Mouse (Mus musculus) brain, embryonic 18.5 days (tissue): ENCODE results near the gene Arhgef10l.

ENCODE experiments used
- DNase-seq: peaks from one replicate; pipeline ENCODE4 v3.0.0-alpha.2; 2012; ENCODE audit warnings: low read depth, low spot score

Gene Arhgef10l

DNA sequence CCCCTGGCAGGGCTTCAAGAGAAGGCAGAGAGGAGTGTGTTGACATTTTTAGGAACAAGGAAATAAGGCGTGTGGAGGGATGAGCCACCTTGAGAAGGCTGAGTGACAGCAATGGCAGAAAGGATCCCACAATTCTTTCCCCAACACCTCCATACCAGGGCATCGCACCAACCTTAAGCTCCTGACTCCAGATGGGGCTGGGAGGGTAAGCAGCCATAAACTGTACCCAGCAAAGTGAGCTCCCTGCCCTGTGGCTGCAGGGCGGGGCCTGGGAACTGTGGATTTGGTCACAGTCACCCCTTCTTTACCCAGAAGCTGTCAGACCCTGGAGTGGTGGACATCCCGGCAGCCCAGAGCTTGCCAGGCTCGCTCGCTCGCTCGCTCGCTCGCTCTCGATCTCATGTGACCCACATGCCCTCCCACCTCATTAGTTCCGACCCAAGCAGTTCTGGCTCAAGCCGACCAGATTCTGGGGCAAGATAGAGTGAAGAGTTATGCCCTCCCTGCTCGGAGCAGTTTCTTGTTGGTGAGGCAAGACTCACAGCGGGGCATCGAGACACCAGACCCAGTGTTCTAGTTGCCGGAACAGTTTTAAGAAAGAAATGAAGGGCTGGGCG, 4.3 kb downstream of the Arhgef10l start:
- no peak for DNase-seq

DNA sequence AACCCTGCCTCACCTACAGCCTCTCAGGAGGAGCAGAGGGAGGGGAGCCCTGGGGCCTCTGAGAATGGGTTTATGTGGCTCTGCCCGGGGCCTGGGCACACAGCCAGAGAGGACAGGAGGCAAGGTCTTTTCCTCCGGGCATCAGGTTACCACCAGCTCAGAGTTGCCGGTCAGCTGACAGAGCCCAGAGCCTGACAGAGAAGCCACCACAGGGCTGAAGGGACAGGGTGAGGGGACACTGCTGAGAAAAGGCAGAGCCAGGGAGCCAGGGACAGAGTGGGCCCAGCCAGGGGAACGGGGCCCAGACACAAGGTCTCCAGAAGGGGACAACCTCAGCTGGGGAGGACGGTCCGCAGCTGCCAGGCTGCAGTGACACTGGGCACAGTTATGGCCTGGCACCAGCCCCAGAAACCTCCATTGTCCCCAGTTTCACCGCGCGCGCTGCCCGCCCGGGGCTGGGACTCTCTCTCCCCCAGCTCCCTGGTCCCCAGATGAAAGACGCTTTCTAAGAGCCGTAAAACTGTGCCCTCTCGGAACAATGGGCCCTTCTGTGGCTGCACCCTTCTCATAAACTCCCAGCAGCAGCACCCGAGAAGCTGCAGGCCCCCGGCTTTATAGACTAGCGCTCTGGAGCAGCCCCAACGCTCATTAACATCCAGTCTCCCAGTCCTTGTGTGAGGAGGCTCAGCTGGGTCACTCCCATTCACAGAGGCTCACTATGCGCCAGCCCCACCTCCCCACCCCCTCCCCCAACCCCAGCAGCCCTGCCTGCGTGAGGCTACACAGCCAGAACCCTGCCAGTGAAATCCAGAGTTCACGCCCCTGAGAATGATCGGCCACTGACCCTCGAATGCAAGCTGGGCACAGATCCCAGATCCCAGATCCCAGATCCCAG, 7.9 kb downstream of the Arhgef10l start:
- peak; percentile 72 for DNase-seq

DNA sequence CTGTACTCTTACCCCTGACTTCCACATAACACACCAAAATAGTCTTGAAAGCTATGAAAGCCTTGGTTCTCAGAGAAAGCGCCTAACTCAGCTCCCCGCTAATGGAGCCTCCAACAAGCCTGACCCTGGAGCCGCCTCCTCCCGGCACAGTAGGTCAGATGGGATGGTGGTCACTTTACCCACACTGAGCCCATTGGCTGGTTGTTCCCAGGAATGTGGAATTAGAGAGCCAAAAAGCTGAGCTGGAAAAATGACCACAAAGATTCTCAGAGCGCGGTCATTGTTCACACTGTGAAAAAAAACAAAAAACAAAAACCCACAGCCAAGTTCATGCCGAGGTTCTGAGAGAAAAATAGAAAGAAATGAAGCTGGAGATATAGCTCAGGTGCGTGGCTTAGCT, 9.3 kb downstream of the Arhgef10l start:
- no peak for DNase-seq

- no peak for DNase-seq
These were observed 11.0 kb downstream of the Arhgef10l start for GRCm38 (mm10) chr4:140654798-140655197.

DNA sequence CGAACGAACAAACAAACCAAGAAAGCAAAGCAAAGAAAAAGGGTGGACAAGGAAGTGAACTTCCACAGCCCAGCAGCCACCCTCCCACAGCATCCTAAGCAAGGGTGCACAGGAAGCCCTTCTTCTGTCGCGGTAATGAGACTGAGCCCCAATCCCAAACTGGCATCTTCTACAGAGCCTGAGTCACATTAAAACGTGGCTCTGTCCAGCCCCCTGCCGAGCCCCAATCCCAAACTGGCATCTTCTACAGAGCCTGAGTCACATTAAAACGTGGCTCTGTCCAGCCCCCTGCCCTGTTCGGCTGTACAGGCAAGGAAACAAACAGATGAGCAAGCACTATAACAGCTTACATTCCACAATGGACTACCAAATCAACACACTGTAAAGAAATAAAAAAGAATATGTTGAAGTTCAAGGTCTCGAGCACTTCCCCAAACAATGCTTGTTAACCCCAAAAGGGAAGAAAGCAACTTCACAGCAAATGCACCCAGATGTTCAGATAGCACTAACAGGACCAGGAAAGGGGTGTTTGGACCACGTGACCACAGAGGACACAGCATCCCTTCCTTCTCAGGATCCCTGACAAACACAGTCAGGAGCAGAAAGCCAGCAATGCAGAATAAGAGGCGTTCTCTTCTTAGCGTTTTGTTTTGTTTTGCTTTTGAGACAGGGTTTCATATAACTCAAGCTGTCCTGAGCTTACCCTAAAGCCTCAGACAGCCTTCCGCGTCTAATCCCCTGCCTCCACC, 11.8 kb downstream of the Arhgef10l start:
- no peak for DNase-seq

GRCm38 (mm10) chr4:140649731-140650130, 16.1 kb downstream of the Arhgef10l start:
- no peak for DNase-seq

- no peak for DNase-seq
These were observed 16.6 kb downstream of the Arhgef10l start for GRCm38 (mm10) chr4:140649207-140649591.

DNA sequence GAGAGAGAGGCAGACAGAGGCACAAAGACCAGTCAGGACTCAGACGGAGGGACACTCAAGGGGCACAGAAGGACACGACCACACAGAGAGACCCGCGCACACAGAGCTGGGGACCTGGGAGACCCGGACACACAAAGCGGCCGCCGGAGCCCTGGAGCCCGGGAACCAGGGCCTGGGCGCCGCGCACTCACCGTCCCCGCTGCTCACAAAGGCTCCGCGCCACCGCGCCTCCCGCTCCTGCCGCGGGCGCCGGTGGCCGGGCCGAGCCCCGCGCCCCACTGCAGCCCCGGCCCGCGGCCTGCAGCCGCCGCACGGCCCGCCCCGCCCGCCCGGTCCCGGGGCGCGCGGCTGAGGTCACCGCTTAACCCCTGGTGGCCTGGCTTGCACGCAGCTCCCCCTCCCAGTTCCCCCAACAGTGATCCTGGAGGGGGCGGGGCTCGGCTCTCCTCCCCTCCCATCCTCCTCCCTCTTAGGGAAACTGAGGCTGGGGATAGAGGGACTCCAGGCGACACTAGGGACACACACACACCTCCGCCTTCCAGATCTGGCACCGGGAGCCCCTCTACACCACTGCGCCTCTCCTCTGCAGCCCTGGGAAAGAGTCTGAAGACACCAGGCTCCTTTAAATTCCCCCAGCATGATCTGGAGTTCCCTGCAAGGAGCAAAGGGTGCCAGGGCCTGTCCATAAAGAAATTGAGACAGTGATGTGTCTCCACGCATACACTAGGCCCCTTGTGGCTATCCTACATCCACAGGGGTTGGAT, 17.2 kb downstream of the Arhgef10l start:
- DNase-seq, result no peak

GRCm38 (mm10) chr4:140647711-140648421, 17.9 kb downstream of the Arhgef10l start:
- no peak for DNase-seq

- DNase-seq, result no peak
These were observed 20.2 kb downstream of the Arhgef10l start for GRCm38 (mm10) chr4:140645638-140646037.

- DNase-seq, result no peak
These were observed 21.1 kb downstream of the Arhgef10l start for GRCm38 (mm10) chr4:140644701-140645100.

DNA sequence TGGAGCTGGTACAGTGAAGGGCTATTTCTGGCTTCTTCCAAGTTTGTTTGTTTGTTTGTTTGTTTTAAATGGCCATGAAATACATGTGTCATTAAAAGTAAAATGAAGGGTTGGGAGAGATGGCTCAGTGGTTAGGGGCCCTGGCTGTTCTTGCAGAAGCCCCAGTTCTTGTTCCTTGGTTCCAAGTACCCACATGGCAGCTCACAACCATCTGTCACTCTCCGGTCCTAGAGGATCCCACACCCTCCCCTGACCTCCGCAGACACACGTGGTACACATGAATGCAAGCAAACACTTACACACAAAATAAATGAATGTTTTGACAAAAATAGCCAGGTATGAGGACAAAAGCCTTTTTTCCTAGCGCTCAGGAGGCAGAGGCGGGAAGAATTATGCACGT, 21.5 kb downstream of the Arhgef10l start:
- DNase-seq, result no peak

DNA sequence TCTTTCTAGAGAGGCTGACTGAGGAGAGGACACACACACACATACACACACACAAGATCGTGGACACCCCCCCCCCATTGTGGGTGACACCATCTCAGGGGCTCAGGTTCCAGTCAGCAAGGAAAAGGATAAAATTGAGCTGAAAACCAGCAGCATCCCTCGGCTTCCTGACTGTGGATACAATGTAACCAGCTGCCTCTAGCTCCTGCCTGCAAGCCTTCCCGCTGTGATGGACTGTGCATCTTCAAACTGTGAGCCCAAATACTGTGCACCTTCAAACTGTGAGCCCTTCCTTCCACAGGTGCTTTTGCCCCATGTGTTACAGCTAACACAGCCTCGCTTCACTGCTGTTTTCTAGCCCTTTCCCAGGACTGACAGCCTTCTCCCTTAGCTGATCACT, 23.4 kb downstream of the Arhgef10l start:
- no peak for DNase-seq

- no peak for DNase-seq
These were observed 24.3 kb downstream of the Arhgef10l start for GRCm38 (mm10) chr4:140641414-140641918.

DNA sequence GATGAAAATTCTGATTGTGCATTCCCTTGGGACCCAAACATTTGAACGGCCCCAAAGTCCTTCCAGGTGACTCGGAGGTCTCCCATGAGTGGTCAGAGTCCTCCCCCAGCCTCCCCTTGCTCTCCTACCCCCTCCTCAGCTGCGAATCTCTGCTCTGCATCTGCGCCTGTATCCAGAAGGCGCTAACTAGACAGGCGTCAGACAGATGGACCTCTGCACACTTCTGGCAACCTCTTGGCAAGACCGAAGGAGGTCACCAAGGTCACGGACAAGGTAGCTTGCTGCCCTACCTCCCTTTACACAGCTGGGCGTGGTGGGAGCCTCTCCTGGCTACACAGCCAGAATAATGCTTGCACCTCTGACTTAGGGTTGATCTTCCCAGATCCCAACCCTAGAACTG, 25.1 kb downstream of the Arhgef10l start:
- no peak for DNase-seq

DNA sequence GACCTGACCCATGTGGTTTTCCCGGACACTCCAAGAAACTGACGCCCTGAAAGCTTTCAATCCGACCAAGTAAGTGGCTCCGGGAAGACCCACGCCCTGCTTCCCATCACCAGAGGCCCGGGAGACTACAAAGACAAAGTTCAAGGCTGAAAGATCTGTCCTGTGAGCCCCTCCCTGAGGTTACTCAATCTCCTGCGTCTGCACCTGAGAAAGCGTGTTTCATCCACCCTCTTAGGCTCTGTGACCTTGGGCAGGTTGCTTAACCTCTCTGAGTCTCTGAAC, 25.6 kb downstream of the Arhgef10l start:
- DNase-seq, result no peak

DNA sequence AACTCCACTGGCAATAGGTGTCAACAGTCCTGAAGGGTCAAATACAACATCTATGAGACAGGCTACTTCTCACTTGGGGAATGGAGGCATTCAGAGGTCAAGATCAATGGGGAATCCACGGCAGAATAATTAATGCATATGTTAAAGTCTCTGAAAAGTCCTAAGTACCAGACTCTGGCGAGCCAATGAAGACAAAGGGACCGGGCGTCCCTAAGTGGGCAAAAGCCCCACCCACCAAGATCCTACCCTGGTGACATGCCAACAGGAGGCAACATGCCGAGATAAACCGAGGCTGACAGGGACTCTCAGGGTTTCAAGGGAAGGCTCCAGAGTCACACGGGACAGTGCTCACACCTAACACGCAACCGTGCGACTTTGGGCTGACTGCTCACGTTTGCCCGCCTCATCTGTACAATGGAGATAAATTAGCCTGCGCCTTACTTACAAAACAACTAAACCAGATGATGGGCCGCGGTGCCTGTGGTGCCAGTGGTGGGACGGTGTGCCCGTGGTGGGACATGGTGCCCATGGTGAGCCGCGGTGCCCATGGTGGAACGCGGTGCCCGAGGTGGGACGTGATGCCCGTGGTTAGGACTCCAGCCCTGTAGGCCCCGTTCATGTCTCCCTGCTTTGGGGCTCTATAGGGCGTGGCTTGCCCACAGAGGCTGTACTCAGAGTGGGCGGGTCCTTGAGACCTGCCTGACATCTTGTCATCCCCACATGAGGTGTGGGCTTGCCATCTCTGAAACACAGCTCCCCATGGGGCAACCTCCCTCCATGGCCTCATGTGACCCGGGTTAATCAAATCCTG, 26.2 kb downstream of the Arhgef10l start:
- no peak for DNase-seq

DNA sequence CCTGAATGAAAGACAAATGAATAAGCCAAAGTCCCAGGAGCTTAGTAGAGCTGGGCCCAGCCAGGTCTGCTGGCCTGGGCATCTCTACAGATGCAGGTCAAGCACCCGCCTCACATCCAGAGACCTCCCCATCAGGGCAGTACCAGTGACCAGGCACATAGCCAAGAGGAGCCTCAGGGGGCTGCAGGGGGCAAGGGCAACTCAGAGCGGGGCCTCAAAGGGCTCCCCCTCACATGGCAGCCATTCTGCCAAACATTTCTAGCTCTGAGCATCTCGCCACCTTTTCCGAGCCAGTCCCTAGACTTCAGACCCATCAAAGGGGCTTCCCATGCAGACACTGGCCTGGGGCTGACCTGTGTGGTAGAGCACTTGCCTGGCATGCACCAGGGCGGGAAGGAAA, 27.2 kb downstream of the Arhgef10l start:
- DNase-seq, result no peak

GRCm38 (mm10) chr4:140637269-140637668, 28.5 kb downstream of the Arhgef10l start:
- no peak for DNase-seq

DNA sequence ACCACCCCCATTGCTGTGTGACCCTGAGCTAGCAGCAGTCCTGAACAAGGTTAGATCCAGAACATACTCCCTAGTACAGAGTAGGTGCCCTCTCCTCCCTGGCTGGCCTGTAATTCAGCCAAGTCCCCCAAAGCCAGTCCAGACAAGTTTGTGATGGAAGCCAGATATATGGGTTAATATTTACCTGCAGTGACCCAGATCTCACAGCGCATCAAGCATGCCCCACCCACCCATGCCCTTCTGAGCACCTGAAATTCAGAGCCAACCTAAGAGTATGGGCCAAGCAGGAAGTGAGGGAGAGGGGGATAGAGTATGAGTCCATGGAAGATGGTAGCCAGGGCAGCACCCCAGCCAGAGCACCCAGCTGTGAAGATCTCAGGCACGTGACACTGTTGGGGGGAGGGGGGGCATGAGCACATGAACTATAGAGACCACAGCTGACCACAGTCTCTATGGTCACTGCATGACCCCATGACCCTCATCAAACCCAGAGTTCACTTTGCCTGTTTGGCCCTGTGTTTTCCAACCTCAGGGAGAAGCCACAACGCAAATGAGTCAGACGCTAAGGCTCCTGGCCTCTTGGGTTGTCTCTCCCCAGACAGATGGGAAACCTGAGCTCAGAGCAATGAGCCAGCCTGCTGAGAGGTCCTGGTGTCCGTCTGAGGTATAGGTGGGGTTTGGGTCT, 29.4 kb downstream of the Arhgef10l start:
- DNase-seq, result no peak
